Mouse (Mus musculus) adrenal gland, postnatal 4 days (tissue): Measurements from ENCODE around the gene Gm6370. TPM values are rescaled to one million over a fixed set of nuclear protein-coding genes. Genes with fewer than 3 reads are reported as not detected.
"Not testable (repeated sequence)": the region's sequence is repeated elsewhere in the genome, so short reads cannot be mapped to it uniquely, and the experiment has no call there.

ENCODE experiments used
- DNase-seq, 2 experiments: peaks; one replicate each; pipeline ENCODE4 v3.0.0; 2021 to 2022; ENCODE audit warnings: low spot score in 2 of 2, mixed read lengths in 2 of 2
- long read RNA-seq, 2 experiments: library from polyadenylated mRNA; stranded (forward); transcript quantifications; one replicate each; pipeline ENCODE4 v2.0.0; 2021
- total RNA-seq, 2 experiments: library from RNA; stranded (reverse); gene quantifications; 2 replicates each; pipeline ENCODE4 v1.2.3; 2021

Gene Gm6370
- total RNA-seq = not detected
- long read RNA-seq, experiment 1 = 0 reads
- long read RNA-seq, experiment 2 = 0 reads

DNA sequence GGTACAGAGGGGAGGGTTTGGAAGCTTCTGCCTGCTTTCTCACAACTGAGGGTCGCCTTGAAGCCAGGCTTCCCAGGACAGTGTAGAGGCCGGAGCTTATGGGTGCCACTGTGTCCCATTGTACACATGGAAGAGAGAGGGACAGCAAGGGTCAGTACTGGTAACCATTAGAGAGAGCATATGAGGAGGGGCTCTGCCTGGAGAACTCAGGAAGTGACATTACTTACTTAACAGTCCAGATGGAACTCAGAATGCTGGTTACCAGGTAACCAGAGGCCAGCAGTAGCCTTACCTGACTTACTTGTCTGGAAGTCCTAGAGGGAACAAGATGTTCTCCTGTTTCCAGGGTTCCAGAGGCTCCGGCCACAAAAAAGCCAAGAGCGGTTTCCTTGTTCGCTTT lies at the start of gene Gm6370:
Gm6370 (plus strand) TSS at position 301 of the 400 bp plus-strand sequence.
- not testable (repeated sequence) for DNase-seq

GRCm38 (mm10) chr5:146442767-146443166 lies 48.4 kb upstream of the Gm6370 start:
- DNase-seq = no peak

GRCm38 (mm10) chr5:146446633-146447032 lies 44.5 kb upstream of the Gm6370 start:
- no peak for DNase-seq

- no peak for DNase-seq
Measured at GRCm38 (mm10) chr5:146451592-146452254, 39.4 kb upstream of the Gm6370 start.

DNA sequence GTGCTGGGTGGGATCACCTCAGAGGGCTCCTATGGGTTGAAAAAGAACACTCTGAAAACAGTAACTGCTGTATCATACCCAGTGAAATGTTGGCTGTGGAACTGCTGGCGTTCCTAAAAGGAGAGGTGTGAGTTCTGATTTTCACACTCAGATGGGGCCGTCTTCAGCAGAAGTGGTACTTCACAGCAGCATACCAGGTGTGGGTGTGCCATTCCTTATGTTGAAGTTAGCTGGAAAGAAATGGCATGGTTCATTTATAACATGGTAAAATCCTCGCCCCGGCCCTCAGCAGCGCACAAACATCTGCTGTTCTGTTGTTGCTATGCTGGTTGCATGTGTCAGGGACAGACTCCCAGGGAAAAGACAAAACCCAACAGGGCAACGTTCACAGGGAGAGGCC lies 37.6 kb upstream of the Gm6370 start:
- DNase-seq = no peak

- no peak for DNase-seq
Measured at GRCm38 (mm10) chr5:146461612-146462011, 29.6 kb upstream of the Gm6370 start.

- no peak for DNase-seq
Measured at GRCm38 (mm10) chr5:146466663-146467062, 24.5 kb upstream of the Gm6370 start.

DNA sequence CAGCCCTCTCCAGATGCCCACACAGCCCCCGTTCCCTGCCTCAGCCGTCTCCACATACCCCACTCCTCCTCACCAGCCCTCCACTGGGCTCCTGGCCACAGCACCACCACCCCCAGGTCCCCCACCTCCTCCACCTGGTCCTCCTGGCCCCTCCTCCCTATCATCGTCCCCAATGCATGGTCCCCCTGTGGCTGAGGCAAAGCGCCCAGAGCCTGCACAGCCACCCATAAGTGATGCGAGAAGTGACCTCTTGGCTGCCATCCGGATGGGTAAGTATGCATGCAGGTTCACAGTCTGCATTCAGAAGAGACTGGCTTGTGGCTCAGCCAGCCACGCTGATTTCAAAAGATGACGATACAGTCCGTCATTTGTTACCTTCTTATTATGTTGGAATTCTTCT lies 22.9 kb upstream of the Gm6370 start:
- no peak for DNase-seq

- DNase-seq = no peak
Measured at GRCm38 (mm10) chr5:146470821-146471220, 20.3 kb upstream of the Gm6370 start.

- no peak for DNase-seq
Measured at GRCm38 (mm10) chr5:146471311-146471710, 19.9 kb upstream of the Gm6370 start.

- no peak for DNase-seq
Measured at GRCm38 (mm10) chr5:146471821-146472220, 19.3 kb upstream of the Gm6370 start.

DNA sequence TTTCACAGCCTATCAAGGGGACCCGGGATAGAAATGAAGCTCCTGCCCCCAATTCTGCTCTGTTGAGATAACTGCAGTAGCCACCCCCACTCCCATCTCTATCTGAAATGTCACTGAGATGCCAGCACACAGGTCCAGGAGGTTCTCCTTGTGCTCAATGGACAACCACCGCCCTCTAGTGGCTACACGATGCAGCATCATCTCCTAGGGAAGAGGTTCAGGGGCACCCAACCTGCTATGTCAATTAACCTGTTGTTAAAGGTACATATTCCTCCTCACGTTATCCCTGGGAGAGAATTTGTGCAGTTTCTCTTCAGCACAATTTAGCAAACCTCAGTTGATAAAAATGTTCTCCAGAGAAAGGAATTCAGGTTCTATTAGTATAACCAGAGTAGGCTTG lies 11.6 kb upstream of the Gm6370 start:
- DNase-seq = not testable (repeated sequence)

- DNase-seq = not testable (repeated sequence)
Measured at GRCm38 (mm10) chr5:146481665-146482064, 9.5 kb upstream of the Gm6370 start, which contains the start of gene Gm6408. TSS of gene Gm6408 (plus strand) at chr5:146481965.

DNA sequence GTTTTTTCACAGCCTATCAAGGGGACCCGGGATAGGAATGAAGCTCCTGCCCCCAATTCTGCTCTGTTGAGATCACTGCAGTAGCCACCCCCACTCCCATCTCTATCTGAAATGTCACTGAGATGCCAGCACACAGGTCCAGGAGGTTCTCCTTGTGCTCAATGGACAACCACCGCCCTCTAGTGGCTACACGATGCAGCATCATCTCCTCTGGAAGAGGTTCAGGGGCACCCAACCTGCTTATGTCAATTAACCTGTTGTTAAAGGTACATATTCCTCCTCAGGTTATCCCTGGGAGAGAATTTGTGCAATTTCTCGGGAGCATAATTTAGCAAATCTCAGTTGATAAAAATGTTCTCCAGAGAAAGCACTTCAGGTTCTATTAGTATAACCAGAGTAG lies 2.2 kb upstream of the Gm6370 start:
- not testable (repeated sequence) for DNase-seq

GRCm38 (mm10) chr5:146502099-146502498 lies 10.9 kb downstream of the Gm6370 start, which contains the start of gene 4930449I24Rik:
TSS of gene 4930449I24Rik (plus strand) at chr5:146502399.
- DNase-seq = not testable (repeated sequence)

- not testable (repeated sequence) for DNase-seq
Measured at GRCm38 (mm10) chr5:146513823-146514222, 22.7 kb downstream of the Gm6370 start, which contains the start of gene Gm3402. TSS of gene Gm3402 (plus strand) at chr5:146514123.

GRCm38 (mm10) chr5:146525501-146525900 lies 34.3 kb downstream of the Gm6370 start, which contains the start of gene Gm3404:
TSS of gene Gm3404 (plus strand) at chr5:146525801.
- not testable (repeated sequence) for DNase-seq

- DNase-seq = not testable (repeated sequence)
Measured at GRCm38 (mm10) chr5:146537347-146537746, 46.2 kb downstream of the Gm6370 start, which contains the start of gene Gm3409. TSS of gene Gm3409 (plus strand) at chr5:146537647.

Other genes with a start within 250 kb of the Gm6370 start
- gene Wasf3, start 106.4 kb upstream of the Gm6370 start, total RNA-seq = 10 to 100 TPM; 21.5 TPM
- gene Gm6408, start 9.4 kb upstream of the Gm6370 start, total RNA-seq = not detected
- gene 4930449I24Rik, start 11.0 kb downstream of the Gm6370 start, total RNA-seq = not detected
- gene Gm3402, start 22.8 kb downstream of the Gm6370 start, total RNA-seq = not detected
- not detected for gene Gm3404, start 34.4 kb downstream of the Gm6370 start, total RNA-seq
- not detected for gene Gm3409, start 46.3 kb downstream of the Gm6370 start, total RNA-seq
- gene Gm3415, start 64.8 kb downstream of the Gm6370 start, total RNA-seq = not detected
- gene Gpr12, start 93.9 kb downstream of the Gm6370 start, total RNA-seq = under 1 TPM; 0.20 to 0.59 TPM